Mouse (Mus musculus) cerebellum, adult 11 months (tissue): Measurements from ENCODE around the gene Pdxdc1.
"Not testable (repeated sequence)": the region's sequence is repeated elsewhere in the genome, so short reads cannot be mapped to it uniquely, and the experiment has no call there.

Experiments
- DNase-seq: peaks from one replicate; pipeline ENCODE4 v3.0.0; 2022

The Pdxdc1 gene

DNA sequence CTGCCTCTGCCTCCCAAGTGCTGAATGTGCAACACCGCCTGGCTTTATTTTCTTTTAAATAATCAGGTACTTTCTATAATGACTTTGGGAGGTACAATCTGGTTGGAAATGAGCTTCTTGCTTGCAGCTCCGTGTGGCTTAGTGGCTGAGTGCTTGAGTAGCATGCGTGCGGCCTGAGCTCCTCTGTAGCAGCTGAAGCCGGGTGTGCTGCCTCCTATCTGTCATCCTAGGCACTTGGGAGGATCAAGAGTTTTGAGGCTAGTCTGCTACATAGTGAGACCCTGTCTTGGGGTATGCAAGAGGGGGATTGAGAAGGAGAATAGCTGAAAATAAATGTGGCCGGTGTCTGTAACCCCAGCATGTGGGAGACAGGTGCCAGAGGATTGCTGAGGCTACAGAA lies 90.8 kb downstream of the Pdxdc1 start:
- no peak for DNase-seq

DNA sequence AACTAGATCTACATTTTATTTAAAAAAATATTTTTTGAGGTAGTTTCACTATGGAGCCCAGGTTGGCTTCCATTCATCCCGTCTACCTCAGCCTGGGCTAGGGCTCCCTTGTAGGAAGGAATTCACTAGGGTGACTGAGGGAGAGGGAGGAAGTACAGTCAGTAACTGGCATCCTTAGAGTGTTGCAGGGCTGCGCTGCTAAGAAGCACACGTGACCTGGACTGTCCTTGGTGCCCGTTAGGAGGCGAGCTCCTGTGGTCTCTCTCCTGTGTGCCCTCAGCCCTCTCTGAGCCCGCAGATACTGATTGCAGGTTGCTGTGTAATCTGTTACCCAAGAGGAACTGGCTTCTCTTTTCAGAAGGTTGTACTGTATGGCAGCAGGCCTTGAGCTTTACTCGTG lies 94.5 kb downstream of the Pdxdc1 start:
- no peak for DNase-seq

DNA sequence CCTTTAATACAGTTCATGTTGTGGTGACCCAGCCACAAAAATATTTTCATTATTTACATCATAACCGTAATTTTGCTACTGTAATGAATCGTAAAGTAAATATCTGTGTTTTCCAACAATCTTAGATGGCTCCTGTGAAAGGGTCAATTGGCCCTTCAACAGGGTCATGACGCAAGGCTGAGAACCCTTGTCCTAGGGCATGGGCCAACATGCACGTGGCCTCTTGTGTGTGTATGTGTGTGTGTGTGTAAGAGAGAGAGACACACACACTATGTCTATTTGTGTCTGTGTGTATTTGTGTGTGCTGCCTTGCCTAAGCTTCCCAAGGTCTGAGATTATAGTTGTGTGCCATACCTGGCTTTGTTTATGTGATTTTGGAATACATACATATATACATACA lies 95.3 kb downstream of the Pdxdc1 start:
- no peak for DNase-seq

DNA sequence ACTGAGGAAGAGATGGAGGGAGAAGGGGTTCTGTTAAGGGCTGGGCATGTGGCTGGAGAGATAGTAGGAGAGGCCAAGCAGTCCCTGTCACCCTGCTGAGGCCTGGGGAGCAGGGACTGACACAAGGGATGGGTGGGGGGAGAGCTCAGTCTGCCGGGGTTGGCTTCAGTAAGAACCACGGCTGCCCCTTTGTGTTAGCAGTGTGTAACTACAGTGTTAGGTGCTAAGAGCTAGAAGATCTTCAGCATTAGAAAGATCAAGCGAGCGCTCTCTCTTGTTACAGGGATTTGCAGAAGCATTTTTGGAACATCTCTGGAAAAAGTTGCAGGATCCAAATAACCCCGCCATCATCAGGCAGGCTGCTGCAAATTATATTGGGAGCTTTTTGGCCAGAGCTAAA lies 98.3 kb downstream of the Pdxdc1 start:
- DNase-seq, result no peak

DNA sequence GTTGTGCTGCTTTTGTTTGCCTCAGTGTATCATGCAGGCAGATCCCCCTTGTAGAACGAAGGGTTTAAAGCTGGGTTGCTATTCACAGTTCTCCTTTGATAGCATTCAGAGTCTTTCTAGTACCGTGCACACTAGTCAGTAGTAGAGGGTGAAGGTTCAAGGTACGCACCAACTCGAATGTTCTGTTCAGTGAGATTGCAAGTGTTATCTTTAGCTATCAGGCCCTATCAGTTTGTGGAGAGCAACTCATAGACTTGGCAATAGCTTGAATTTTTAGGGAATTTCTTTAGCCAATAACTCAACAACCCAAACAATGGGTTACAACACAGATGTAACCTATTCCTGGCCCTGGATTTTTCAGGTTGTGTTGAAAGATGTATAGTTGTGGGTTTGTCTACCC lies 101.7 kb downstream of the Pdxdc1 start:
- DNase-seq, result no peak

DNA sequence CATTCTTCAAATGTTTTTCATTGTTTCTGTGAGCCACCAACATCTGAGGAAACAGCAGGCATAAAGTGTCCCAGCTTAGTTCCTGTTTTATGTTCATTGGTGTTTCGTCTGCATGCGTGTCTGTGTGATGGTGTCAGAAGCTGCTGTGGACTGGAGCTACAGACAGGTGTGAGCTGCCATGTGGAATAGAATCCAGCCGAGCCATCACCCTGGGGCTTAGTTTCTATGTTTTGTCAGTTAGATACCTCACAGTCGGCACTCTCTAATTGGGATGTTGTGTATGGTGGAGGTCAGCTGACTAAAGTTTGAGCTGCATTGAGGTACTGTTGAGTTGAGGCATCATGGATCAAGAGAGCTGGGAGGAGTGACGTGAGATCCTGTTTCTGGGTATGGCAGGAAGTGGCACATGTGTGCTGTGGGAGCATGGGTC lies 106.2 kb downstream of the Pdxdc1 start:
- DNase-seq, result no peak

DNA sequence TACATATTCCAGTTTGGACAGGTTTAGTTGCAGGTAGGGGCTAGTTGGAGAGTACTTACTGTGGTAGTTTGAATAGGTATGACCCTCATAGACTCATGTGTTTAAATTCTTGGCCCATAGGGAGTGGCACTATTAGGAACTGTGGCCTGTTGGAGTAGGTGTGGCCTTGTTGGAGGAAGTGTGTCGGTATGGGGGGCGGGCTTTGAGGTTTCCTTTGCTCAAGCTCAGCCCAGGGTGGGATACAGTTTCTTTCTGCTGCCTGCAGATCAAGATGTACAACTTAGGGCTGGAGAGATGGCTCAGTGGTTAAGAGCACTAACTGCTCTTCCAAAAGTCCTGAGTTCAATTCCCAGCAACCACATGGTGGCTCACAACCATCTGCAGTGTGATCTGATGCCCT lies 109.5 kb downstream of the Pdxdc1 start:
- DNase-seq, result not testable (repeated sequence)

DNA sequence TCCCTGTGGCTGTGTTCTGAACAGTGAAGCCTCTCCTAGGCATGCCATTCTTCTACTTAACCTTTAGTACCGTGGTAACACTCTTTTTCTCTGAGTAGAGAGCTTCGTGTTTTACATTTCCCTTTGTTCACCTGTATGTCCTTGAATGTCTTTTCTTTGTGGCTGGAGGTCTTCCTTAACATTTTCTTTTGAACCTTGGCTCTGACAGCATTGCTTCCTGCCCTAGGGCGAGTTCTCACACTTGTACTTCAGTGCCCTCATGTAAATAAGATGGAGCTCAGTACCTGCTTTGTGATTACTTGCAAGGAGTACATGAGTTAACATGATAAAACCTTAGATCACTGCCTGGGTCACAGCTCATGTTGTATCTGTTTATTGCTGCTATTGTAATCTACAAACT lies 117.0 kb downstream of the Pdxdc1 start:
- DNase-seq, result no peak
